Comparison of ENCODE assay signal across 24 mouse cellular contexts in genomic region chr7:139094761-139095160, GRCm38 (mm10). TPM values are rescaled to one million over a fixed set of nuclear protein-coding genes. Genes with fewer than 3 reads are reported as not detected.
A peak's percentile ranks its signal among the peaks of the same experiment; 100 is the strongest.
DNase-seq lines count a peak whose midpoint lies in the region; ATAC-seq and TF ChIP-seq lines count a peak whose summit lies in the region.
"Had no signal": no experiment of that assay in that cellular context is flagged by ENCODE, and none has a peak within 500 bp of the region (broad histone marks: within the 10 kb centered on the region; RNA-seq: fewer than 3 reads in every experiment).

No protein-coding gene starts in this region.

- no peak overlapping the region for H3K4me2 ChIP-seq in hindbrain, postnatal 0 days (ENCODE audit: low read depth, low read length)
- no peak overlapping the region for H3K4me2 ChIP-seq in hindbrain, embryonic 11.5 days (replicated peaks; ENCODE audit: low read depth, low read length)
- H3K4me2 ChIP-seq: hindbrain, embryonic 12.5 days; liver, embryonic 12.5 days; midbrain, embryonic 12.5 days; neural tube, embryonic 13.5 days had no signal

- 60% methylated on average over 6 of the region's 6 CpGs for WGBS in hindbrain, postnatal 0 days
- WGBS in hindbrain, embryonic 11.5 days: 89% methylated on average over 6 of the region's 6 CpGs

- H3K36me3 ChIP-seq in hindbrain, postnatal 0 days (ENCODE audit: insufficient read depth, low read length): peaks cover 24% of the 10 kb centered on the region; the same call in 1 of the 2 replicates
- H3K36me3 ChIP-seq in hindbrain, embryonic 11.5 days (ENCODE audit: control insufficient read depth, insufficient read depth, low read length): peaks cover 16% of the 10 kb centered on the region
- H3K36me3 ChIP-seq: liver, embryonic 12.5 days had no signal

- ATAC-seq in hindbrain, postnatal 0 days: no peak
- ATAC-seq in hindbrain, embryonic 11.5 days (ENCODE audit: low FRiP score): no peak
- ATAC-seq: CD4-positive, CD25-positive, alpha-beta regulatory T cell, adult 4 months; forebrain, postnatal 0 days; inflammation-experienced regulatory T-cells, adult 6 months; liver, embryonic 12.5 days; liver, postnatal 0 days had no signal

- no peaks in the 10 kb centered on the region for H3K4me1 ChIP-seq in hindbrain, postnatal 0 days (ENCODE audit: insufficient read depth, low read length)
- H3K4me1 ChIP-seq in hindbrain, embryonic 11.5 days (replicated peaks; ENCODE audit: control insufficient read depth, insufficient read depth, low read length): no peaks in the 10 kb centered on the region
- H3K4me1 ChIP-seq: hindbrain, embryonic 12.5 days; liver, embryonic 12.5 days; megakaryocyte, embryonic 14.5 days; midbrain, embryonic 12.5 days had no signal

- H3K4me3 ChIP-seq in hindbrain, postnatal 0 days (ENCODE audit: low read length): no peak overlapping the region
- no peak overlapping the region for H3K4me3 ChIP-seq in hindbrain, embryonic 11.5 days (ENCODE audit: low read depth, low read length)
- H3K4me3 ChIP-seq: erythroblast, embryonic 14.5 days; hindbrain, embryonic 12.5 days; liver, embryonic 12.5 days; megakaryocyte, embryonic 14.5 days; midbrain, embryonic 12.5 days; neural tube, embryonic 13.5 days had no signal

- H3K9ac ChIP-seq in hindbrain, postnatal 0 days (replicated peaks; ENCODE audit: low read length): no peak overlapping the region
- no peak overlapping the region for H3K9ac ChIP-seq in hindbrain, embryonic 11.5 days (ENCODE audit: low read depth, low read length)
- H3K9ac ChIP-seq: forebrain, postnatal 0 days; hindbrain, embryonic 12.5 days; liver, embryonic 12.5 days; liver, postnatal 0 days; midbrain, embryonic 12.5 days; neural tube, embryonic 13.5 days had no signal

- no peak overlapping the region for H3K27ac ChIP-seq in hindbrain, postnatal 0 days
- no peak overlapping the region for H3K27ac ChIP-seq in hindbrain, embryonic 11.5 days (ENCODE audit: low read depth, low read length)
- H3K27ac ChIP-seq: hindbrain, embryonic 12.5 days; liver, embryonic 12.5 days; midbrain, embryonic 12.5 days; neural tube, embryonic 13.5 days had no signal

- TF ChIP-seq CTCF in hindbrain, postnatal 0 days (IDR thresholded peaks at IDR 0.05; ENCODE audit: low read depth): no peak

- H3K9me3 ChIP-seq in hindbrain, postnatal 0 days (ENCODE audit: low read length): no peaks in the 10 kb centered on the region
- H3K9me3 ChIP-seq in hindbrain, embryonic 11.5 days (ENCODE audit: control insufficient read depth, low read length): no peaks in the 10 kb centered on the region
- H3K9me3 ChIP-seq: hindbrain, embryonic 12.5 days; liver, embryonic 12.5 days; megakaryocyte, embryonic 14.5 days; midbrain, embryonic 12.5 days; neural tube, embryonic 13.5 days had no signal

- DNase-seq in hindbrain, postnatal 0 days (ENCODE audit: low spot score): peak; percentile 12
- DNase-seq in hindbrain, embryonic 11.5 days (ENCODE audit: low spot score): no peak
- DNase-seq in cerebellum, adult 11-12 months: peak; percentile 98
- peak; percentile 98 for DNase-seq in cerebellum, adult 9-10 months
- peak; percentile 96 to 97 for DNase-seq in cerebellum, postnatal 36 days
- DNase-seq in adrenal gland, postnatal 25 days: no peak
- DNase-seq in thymus, postnatal 10 days (ENCODE audit: low spot score in 2 of 2): no peak
- DNase-seq: forebrain, postnatal 0 days; gastrocnemius, postnatal 14 days; heart, postnatal 14 days; kidney, adult 11 months; kidney, postnatal 14 days; liver, postnatal 0 days; lung, postnatal 36 days had no signal

- H3K27me3 ChIP-seq in hindbrain, postnatal 0 days (ENCODE audit: insufficient read depth, low read length): no peaks in the 10 kb centered on the region
- H3K27me3 ChIP-seq in hindbrain, embryonic 11.5 days (ENCODE audit: control insufficient read depth, insufficient read depth, low read length): no peaks in the 10 kb centered on the region
- H3K27me3 ChIP-seq: hindbrain, embryonic 12.5 days; liver, embryonic 12.5 days; midbrain, embryonic 12.5 days; neural tube, embryonic 13.5 days had no signal

RNA-seq across cellular contexts. Expression of gene Dpysl4, which starts 9.0 kb away (rescaled TPM):
- total RNA-seq in hindbrain, postnatal 0 days (2014; rRNA removed): 170 and 187 TPM in 2 replicates
- polyA plus RNA-seq in hindbrain, postnatal 0 days (2015; fragmentation: Nextera tagmentation; extraction: Ambion mirVana): 157 and 161 TPM in 2 replicates
- 231 and 251 TPM in 2 replicates for polyA plus RNA-seq in hindbrain, embryonic 11.5 days (2014; fragmentation: Nextera tagmentation; extraction: Ambion mirVana)
- total RNA-seq in adrenal gland, postnatal 25 days (2021): 2.0 and 4.3 TPM in 2 replicates
- total RNA-seq: common myeloid progenitor, adult 5-6 weeks; granulocyte monocyte progenitor cell, adult 5-6 weeks had no signal
- polyA plus RNA-seq: CD4-positive, CD25-positive, alpha-beta regulatory T cell, adult 4 months; erythroblast, embryonic 14.5 days had no signal

Comparison
In these comparisons a context has a peak if more than half of its experiments do, and no peak if none do; other contexts are left out.
1. DNase-seq: peak in hindbrain, postnatal 0 days (single experiment), cerebellum, adult 11-12 months (single experiment), cerebellum, adult 9-10 months (single experiment) and cerebellum, postnatal 36 days (2 of 2); none in hindbrain, embryonic 11.5 days (single experiment), adrenal gland, postnatal 25 days (single experiment) and thymus, postnatal 10 days (0 of 2).
2. RNA of gene Dpysl4, which starts 9.0 kb away (total RNA-seq): 170 to 187 TPM in hindbrain, postnatal 0 days; 2.0 to 4.3 TPM in adrenal gland, postnatal 25 days; every median in the first group is over 10 times any median in the second.